Mouse (Mus musculus) megakaryocyte, embryonic 14.5 days (primary cell): ENCODE data around the gene Osbpl2.

Experiments
- FLI1 ChIP-seq: IDR thresholded peaks from 2 replicates; pipeline ENCODE4 v1.6.1; 2012; ENCODE audit warnings: low read length, inconsistent platforms, mixed read lengths
- GATA1 ChIP-seq: IDR thresholded peaks from 3 replicates; pipeline ENCODE4 v1.6.1; 2012; ENCODE audit warnings: mixed read lengths, low read length, inconsistent platforms, borderline replicate concordance

GRCm38 (mm10) chr2:180097585-180097984, 21.5 kb upstream of the Osbpl2 start:
- TF ChIP-seq GATA1 = no peak
- TF ChIP-seq FLI1 = no peak
